Mouse (Mus musculus) B cell, adult 2 months (primary cell): ENCODE measurements around the gene Dlg2.

Experiments
- DNase-seq, 2 experiments: peaks; one replicate each; pipeline ENCODE4 v3.0.0; 2022

Dlg2 gene

GRCm38 (mm10) chr7:92210701-92211100 is 1734.2 kb downstream of the Dlg2 start:
- no peak for DNase-seq

- DNase-seq: no peak
Measured at GRCm38 (mm10) chr7:92213751-92214150, 1737.3 kb downstream of the Dlg2 start.

GRCm38 (mm10) chr7:92218171-92218570 is 1741.7 kb downstream of the Dlg2 start:
- DNase-seq: no peak

DNA sequence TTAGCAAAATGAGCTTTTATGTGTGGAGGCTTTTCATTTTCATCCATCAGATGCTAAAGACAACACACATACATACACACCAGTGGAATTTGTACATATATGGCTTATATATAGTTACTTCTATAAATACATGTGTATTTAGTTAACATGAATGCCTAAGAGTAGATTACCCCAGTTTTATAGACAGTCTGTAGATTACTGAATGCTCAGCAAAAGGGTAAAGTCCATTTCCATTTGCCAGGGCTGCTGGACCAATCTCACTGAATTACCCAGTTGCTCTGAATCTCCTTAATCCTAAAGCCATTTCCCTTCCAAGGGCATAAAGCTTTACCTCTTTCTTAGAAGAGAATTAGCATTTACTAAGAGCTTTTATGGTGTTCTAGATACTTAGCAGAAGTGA is 1744.1 kb downstream of the Dlg2 start:
- no peak for DNase-seq

GRCm38 (mm10) chr7:92234476-92235202 is 1758.2 kb downstream of the Dlg2 start:
- DNase-seq: no peak

GRCm38 (mm10) chr7:92235541-92236031 is 1759.1 kb downstream of the Dlg2 start:
- DNase-seq: no peak

DNA sequence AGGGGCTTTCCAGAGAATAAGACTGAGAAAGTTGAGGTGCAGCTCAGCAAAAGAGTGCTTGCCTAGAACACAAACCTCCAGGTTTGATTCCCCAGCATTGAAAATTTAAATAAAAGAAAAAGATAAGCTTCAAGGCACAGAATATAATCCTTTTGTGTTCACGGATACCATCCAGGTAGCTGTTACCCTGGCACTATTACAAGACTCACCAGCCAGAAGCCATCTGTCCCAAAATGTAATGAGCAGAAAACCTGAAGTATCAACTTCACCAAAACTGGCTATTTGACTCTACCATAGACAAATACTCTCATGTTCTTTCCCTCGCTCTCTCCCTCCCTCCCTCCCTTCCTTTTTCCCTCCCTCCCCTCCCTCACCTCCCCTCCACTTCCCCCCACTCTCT is 1764.4 kb downstream of the Dlg2 start:
- DNase-seq: no peak

GRCm38 (mm10) chr7:92247594-92247993 is 1771.1 kb downstream of the Dlg2 start:
- DNase-seq: no peak

GRCm38 (mm10) chr7:92248619-92249018 is 1772.1 kb downstream of the Dlg2 start:
- no peak for DNase-seq

DNA sequence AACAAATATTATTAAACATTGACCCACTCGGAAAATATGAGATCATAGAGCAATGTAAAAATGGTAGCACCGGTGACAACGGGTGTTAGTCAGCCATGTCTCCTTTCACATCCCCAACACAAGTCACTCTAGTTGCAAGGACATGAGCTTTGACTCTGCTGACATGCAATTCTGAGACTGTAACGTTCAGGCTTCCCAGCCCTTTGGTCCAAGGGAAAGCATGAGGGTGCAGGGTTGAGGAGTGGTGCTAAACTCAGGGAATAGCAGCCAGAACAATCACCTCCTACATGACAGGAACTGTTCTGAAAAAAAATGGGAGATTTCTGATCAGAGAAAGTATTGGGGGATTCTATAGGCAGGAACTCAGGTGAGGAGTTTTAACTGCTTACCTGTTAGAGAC is 1781.7 kb downstream of the Dlg2 start:
- no peak for DNase-seq

DNA sequence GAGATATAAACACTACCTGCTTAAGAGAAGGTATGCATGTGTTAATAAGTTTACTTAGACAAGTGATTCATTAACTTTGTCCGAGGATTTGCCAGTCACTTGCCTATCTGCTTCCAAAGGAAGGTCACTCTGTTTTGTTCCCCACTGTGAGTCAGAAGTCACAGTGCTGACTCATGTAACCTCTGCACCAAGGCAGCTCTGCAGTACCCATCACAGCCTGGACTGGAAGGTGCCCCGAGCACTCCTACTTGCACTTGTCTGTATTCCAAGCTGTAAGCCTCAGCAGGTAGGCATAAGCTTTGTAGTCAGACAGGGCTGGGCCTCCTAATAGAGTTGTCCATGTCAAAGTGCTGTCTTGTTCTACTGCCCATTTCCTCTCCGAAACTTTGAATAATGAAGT is 1782.2 kb downstream of the Dlg2 start:
- no peak for DNase-seq

DNA sequence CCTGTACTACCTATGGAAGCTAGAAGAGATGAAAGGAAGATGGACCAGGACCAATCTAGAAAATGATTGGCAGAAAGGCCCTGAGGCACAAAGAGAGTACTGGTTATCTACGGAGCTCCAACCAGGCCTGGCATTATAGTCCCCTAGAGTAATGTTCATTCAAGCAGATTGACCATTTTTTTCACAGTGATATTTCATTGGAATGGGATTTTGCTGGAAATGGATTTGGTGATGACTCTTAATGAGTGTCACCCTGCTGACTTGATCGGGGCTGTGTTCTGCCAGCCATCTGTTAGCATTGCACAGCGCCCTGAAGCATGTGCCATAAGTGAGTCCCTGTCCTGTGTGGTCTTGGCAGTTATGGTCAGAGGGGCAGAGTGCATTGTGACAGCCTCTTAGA is 1787.9 kb downstream of the Dlg2 start:
- no peak for DNase-seq

DNA sequence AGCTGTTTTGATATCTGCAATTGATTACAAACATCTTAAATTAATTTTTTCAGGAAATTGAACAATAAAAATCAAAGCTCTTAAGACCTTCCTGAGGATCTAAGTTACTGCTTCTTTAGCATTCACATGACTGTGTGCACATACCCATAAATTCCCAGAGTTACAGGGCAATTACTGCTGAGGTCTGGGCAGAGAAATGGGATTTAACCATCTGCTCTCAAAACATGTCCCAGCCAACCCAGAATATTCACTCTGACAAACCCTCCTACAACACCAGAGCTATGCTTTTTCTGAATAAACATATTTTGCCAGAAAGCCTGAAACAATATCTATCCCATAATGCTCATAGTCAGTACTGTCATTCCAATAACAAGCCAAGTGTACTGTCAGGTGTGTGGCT is 1788.5 kb downstream of the Dlg2 start:
- DNase-seq: no peak

DNA sequence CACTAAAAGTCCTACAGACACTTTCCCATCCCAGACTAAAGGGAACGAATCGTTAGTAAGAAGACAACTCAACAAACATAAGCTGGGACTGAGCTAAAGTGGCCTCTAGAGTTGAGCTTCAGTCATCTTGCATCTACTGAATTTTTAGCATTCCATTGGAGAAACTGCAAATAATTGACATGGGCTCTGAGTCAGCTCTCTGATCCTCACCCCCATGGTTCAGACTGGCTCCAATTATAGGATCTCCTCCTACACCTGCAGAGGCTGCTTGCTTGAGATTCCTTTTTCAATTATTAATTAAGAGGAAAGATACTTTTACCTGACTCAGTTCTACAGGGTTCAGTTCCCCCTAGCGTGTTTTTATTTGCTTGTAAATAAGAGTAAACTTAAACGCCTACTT is 1798.9 kb downstream of the Dlg2 start:
- DNase-seq: no peak

GRCm38 (mm10) chr7:92277629-92278028 is 1801.2 kb downstream of the Dlg2 start:
- DNase-seq: no peak

DNA sequence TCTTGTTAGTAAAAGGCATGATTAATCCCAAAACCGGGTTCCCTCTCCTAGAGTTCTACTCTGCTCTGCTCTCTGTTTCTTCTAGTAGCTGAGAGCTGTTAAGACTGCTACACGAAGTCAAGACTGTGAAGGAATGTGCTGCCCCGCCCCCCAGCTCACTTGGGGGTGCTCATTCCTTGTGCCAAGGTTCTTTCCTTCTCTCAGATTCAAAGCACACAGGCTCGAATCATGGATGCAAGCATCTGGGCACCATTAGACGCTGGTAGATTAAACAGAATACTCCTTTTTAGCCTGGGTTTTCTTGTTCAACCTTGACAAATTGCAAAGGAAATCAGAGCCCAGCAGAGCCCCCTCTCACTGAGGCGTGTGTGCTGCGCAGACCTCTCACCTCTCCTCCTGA is 1804.5 kb downstream of the Dlg2 start:
- no peak for DNase-seq

- DNase-seq: no peak
Measured at GRCm38 (mm10) chr7:92287058-92287457, 1810.6 kb downstream of the Dlg2 start.

GRCm38 (mm10) chr7:92288814-92289213 is 1812.3 kb downstream of the Dlg2 start:
- DNase-seq: no peak

- no peak for DNase-seq
Measured at GRCm38 (mm10) chr7:92292918-92293518, 1816.5 kb downstream of the Dlg2 start.

DNA sequence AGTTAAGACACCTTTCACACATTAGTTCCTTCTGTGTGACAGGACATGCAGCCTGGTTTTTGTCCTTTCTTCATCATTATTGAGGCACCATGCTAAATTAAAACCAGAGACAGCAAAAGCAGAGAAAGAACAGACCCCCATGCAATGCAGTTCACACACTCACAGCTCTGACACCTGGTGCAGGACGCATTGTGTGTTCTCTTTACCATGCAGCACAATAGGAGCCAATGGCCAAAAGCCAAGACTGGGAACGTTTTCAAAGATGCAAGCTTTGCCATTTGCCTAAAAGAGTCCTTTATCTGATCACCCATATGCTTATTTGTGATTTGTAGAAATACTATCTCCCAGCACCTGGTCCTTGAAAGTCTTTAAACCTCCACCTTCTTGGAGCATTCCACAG is 1824.6 kb downstream of the Dlg2 start:
- DNase-seq: no peak

DNA sequence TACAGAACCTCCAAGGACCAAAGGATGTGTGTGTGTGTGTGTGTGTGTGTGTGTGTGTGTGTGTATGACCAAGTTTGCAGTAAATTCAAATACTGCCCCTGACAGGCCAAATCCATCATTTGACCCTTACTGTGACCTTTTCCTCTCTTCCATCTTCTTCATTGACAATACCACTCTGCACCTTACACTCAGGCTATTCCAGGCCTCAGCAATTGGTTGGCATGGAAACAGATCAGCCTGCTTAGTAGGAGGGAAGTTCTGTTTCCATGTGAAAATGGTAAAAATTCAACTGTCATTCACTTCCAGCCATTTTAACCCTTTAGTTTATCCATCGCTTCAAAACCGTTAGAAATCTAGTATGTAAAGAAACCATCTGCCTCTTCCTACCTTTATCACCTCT is 1831.2 kb downstream of the Dlg2 start:
- no peak for DNase-seq

GRCm38 (mm10) chr7:92308168-92308567 is 1831.7 kb downstream of the Dlg2 start:
- DNase-seq: no peak

- DNase-seq: no peak
Measured at GRCm38 (mm10) chr7:92316389-92316788, 1839.9 kb downstream of the Dlg2 start.

DNA sequence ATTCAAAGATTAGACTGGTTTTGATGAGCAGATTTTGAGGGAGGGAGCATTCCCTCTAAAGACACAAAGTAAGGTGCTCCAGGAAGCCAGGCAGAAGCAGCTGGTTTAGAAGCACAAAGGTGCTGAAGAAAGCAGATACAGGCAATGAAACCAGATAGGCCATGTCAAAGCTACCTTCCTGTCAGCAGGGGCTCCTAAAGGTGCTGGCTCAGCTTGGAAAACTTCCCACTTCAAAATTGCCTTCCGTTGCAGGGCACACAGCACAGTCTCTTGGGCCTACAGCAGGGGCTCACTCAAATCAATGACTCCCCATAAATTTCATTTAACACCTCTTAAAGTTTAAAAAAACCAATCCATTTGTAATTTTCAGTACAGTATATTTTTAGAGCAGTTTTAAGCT is 1843.0 kb downstream of the Dlg2 start:
- no peak for DNase-seq

DNA sequence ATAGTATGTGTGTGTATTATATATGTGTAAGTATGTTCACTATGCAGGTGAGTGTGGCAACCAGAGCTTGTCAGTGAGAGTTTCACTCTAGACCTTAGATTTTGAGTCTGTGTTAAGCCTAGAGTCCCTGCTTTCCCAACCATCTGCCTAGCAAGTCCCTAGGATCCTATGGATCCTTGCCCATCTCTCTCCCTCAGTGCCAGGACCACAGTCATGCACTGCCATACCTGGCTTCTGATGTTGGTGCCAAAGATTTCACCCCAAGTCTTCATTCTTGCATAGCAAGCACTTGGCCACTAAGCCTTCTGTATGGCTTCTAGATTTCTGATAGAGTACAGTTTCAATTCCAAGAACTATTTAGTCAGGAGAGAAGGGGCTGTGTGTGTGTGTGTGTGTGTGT is 1843.7 kb downstream of the Dlg2 start:
- no peak for DNase-seq
